Mouse (Mus musculus): ENCODE data around the gene Rnft2.
A peak's percentile ranks its signal among the peaks of the same experiment; 100 is the strongest.

Rnft2 gene

DNA sequence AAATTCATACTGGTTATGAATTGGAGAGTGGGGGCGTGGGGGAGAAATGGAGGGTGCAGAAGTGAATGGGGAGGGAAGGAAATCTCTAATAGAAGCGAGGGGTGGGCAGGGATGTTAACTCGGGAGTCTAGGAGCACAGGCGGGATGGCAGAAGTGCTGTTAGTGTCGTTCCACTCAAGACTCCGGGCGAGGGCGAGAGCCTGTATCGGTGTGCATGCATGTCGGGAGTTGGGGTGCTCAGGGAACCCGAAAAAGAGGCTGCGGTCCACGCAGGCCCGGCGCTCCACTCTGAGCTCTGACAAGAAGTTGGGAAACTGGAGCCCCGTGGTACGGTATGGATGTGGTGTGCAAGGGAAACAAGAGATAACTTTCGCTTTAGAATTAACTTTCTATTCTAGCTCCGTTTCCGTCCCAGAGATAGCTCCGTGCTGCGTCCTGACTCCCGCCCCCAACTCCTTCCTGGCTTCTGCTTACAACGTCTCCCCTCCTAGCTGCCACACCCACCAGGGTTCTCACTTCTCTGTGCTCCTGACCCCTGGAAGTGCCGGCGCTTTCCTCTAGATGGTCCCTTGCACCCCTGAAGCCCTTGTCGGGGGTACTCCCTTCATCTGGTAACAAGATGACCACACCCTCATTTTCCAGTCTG lies 72.7 kb downstream of the Rnft2 start:
- DNase-seq (ENCODE audit: low spot score): no peak

DNA sequence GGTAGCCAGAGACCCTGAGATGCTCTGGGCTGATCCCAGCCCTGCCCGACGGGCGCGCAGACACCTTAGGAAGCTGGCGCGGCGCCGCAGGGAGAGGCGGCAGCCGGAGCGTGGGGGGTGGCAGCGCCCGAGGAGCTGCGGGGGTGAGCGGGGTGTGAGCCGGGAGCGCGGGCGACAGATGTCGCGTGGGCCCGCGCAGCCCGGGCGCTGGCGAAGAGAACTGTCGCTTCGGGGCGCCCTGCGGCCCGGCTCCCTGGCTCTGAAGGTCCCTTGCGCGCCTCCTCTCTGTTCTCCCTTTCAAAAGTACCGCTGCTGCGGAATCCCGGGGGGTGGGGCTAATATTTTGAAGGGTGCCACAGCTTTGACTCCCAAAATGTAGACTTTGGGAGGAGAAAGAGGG lies 73.3 kb downstream of the Rnft2 start:
- DNase-seq (ENCODE audit: low spot score): no peak

DNA sequence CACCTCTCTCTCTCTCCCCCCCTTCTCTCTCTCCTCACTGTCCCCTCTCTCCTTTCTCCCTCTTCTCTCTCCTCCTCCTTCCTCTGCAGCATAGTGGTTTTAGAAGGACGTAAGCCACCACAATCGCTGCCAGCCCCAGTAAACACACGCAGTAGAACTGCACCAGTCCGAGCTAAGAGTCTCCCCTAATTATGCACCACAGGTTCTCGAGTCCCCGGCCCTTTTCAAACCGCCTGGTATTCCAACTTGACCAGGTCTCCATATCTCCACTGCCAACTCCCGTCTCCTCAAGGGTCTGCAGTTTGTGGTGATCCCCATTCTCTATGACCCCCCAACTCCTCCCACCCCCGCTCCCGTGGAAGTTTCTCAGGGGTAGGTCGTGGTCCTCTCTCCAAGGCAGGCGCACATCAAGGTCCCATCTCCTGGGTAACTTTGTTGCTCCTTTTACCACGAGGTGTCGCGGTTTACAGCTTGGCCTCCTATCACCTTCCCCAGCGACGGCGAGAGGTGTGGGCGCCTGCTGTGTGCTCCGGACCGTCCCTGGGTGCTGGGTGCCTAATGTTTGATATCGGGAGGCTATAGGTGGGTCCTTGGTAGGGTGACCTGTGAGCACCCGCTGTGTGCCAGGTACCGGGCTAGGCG lies 73.9 kb downstream of the Rnft2 start:
- DNase-seq (ENCODE audit: low spot score): peak; percentile 64

DNA sequence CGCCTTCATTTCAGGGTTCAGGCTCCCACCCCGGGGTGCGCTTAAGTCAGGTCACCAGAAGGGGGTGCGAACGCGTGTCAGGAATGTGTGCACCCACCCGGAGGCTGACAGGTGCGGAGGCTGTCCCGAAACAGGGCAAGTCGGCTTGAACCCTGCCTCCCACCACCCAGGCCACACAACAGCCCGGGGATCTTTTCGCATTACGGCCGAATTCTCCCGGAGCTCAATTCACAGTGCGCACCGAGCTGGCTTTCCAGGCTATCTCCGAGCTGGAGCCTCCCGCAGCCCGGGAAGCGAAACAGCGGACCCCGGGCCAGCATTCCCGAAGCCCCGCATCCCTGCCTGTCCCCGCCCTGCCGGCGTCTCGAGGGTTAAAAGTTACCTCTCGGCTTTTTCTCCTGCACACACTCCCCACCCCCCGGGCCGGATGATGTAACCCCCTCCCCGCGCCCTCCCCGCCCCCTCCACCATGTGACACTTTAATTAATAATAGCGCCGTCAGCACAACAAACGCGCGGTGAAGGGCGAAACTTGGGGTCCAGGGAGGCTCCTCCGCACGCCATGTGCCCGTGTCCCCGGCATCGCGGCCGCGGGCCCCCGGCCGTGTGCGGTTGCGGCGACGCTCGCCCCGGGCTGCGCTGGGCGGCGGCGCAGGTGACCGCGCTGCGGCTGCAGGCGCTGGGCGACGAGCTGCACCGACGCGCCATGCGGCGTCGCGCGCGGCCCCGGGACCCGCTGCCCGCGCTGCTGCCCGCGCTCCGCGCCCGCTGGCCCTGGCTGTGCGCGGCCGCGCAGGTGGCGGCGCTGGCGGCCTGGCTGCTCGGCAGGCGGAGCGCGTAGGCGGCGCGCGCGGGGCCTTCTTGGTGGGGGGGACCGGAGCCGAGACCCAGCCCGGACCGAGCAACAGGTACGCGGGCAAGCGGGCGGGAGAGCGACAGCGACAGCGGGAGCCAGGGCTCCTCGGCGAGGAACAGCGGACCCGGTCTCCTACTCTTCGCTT lies 75.4 kb downstream of the Rnft2 start:
- DNase-seq (ENCODE audit: low spot score): no peak

DNA sequence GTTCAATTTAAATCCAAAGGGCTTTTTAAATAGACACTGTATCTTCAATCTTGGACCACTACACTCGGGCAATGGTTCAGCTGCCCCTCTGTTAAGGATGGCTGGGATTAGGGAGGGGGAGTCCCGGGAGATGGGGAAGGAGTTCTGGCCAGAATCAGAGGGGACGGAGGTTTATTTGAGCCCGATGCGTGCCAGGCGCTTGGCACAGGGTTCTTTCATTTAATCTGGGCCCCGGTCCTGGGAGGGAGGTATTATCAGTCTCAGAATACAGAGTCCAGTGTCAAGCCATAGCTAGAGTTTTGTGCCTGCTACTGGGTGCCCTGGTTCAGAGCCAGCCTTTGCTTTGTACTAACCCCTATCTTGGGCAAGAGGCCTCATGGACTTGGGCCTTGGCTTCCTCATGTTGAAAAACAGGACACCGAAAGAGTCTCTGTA lies 77.3 kb downstream of the Rnft2 start:
- DNase-seq (ENCODE audit: low spot score): no peak

DNA sequence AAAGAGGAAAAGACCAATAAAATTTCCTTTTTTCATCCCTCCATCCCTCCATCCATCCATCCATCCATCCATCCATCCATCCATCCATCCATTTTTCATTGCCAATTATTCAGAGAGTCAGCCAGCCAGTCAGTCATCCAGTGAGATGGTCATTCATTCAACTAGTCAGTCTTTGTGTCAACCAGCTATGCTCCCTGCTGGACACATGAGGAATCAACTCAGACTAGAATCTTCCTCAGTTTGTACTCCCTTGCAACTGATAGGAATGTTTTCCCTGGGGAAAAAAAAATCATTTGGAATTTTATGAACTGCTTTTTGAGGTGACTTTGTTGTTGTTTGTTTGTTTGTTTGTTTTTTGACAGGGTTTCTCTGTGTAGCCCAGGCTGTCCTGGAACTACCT lies 79.5 kb downstream of the Rnft2 start:
- no peak for DNase-seq (ENCODE audit: low spot score)

DNA sequence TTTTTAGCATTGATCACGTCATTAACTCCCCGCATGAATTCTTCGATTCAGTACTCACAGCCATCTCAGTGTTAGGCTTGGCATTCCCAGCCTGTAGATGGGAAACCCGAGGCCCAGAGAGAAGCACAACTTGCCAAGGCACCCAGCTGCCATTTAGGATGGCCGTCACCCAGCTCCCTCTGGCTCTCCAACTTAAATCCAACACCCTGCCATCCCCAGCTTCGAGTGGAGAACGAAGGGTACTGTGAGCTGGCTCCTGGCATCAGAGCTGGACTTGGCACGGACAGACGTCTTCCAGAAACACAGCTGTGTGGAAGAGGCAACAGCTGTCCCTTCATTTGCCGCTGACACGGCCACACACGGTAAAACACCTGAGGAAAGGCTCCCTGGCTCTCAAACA lies 80.3 kb downstream of the Rnft2 start, which contains the start of gene Hrk:
TSS of gene Hrk (plus strand) at position 68 of the 400 bp plus-strand sequence.
- DNase-seq (ENCODE audit: low spot score): no peak

DNA sequence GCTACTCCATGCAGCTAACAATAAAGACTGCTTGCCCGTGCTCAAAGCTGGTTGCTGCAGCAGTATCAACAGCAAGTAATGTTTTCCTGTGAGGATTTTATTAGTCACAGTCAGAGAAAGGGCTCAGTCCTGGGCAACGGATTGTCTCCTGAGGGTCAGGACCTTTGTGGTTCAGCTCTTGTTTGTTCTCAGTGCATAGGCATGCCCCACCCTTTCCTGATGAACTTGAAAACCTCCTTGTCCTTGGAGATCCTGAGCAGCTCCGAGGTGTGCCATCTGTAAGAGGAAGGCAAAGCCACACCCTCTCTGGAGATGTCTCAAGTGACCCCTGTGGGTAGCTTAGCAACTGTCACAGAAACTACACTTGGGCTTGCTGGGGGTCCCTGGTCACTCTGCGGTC lies 84.2 kb downstream of the Rnft2 start:
- no peak for DNase-seq (ENCODE audit: low spot score)

DNA sequence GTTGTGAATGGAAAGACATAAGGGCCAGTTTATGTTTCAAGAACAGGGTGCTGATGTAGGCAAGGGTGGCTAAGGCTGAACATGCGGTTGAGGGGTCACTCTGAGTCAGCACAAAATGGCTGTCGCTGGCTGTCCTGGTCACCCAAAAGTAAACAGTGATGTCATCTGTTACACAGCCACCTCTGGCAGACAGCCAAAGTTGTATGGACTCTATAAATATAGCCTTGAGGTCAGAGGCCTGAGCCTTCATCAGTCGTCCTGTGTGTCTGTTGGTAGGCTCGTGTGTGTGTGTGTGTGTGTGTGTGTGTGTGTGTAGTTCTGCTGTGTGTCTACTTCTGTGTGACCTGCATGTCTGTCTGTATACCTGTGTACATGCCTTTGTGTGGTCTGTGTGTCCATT lies 87.9 kb downstream of the Rnft2 start:
- DNase-seq (ENCODE audit: low spot score): no peak

DNA sequence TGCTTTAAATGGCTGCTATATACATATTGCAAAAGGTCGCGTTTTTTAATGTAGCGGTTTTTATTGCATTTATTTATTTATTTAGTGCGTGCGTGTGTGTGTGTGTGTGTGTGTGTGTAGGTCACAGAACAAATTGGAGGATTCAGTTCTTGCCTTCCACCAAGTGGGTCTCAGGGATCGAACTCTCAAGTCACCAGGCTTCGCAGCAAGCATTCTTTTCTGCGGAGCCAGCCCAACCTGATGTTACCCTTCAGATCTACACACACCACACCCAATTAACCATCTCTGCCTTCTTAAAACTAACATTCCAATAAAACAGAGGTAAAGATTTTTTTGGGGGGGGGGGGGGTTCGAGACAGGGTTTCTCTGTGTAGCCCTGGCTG lies 89.4 kb downstream of the Rnft2 start:
- DNase-seq (ENCODE audit: low spot score): no peak

DNA sequence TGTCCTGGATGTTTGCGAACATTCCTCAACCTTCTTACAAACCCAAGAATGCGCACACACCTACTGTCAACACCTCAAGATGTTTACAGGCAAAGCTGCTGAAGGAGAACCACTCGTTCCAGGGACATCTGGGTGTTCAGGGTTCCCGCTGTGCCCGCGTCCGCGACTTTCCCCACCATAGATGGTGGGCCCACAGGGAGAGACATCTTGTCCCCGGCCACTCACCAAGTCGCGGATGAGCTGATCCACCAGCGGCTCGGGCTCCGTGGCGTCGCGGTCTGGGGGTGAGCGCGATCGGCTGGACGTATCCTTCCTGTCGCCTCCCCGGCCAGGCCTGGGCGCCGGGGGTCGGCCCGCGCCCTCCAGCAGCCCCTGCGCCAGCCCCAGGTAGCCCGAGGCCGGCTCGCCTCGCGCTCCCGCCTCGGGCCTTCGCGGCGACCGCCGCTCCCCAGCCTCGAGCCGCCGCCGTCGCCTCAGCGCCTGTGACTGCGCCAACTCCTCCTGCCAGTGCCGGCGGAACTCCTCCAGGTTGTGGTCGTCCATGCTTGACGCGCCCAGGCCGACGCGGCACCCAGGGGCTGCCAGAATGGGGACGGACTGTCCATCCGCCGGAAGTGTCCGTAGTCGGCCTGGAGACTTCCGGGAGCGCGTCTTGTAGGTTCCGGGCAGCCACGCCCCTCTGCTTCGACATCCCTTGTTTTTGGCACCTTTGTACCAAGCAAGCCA lies 89.9 kb downstream of the Rnft2 start, which contains the start of gene Fbxw8:
TSS of gene Fbxw8 (minus strand) at position 626 of the 726 bp plus-strand sequence.
- DNase-seq (ENCODE audit: low spot score): peak; percentile 93

DNA sequence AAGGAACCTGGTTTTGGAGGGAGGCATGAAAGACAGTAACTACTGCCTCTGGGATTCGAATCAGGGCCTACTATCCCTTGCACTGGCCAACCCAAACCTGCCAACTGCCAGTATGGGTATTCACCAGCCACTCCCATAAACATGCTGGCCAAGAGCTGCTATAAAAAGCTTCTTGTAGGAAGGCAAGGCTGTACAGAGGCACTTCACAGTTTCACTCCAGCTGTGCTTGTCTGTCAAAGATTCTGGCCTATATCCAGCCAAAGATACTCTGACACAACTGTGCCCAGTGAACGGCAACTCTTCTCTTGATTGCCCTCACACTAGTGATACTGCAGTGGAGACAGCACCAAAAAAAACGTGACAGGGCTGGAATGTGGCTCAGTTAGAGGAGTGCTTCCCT lies 95.2 kb downstream of the Rnft2 start:
- DNase-seq (ENCODE audit: low spot score): no peak

DNA sequence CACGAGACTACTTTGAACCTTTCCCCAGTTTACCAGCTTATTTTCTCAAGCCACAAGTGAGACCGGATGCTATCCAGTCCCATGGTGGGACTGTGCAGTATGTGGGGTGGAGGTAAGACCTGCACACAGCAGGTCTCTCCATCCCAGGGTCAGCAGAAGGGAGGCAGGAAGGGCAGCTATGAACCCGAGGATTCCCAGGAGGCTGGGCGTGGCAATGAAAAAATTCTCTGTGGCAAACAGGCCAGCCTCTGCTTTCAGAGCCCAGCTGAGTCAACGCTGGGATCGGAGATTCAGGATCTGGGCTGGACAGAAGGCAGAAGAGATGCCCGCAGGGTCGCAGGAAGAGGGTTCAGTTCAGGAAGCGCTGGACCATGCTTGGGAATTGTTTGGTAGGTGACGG lies 97.7 kb downstream of the Rnft2 start:
- DNase-seq (ENCODE audit: low spot score): no peak

DNA sequence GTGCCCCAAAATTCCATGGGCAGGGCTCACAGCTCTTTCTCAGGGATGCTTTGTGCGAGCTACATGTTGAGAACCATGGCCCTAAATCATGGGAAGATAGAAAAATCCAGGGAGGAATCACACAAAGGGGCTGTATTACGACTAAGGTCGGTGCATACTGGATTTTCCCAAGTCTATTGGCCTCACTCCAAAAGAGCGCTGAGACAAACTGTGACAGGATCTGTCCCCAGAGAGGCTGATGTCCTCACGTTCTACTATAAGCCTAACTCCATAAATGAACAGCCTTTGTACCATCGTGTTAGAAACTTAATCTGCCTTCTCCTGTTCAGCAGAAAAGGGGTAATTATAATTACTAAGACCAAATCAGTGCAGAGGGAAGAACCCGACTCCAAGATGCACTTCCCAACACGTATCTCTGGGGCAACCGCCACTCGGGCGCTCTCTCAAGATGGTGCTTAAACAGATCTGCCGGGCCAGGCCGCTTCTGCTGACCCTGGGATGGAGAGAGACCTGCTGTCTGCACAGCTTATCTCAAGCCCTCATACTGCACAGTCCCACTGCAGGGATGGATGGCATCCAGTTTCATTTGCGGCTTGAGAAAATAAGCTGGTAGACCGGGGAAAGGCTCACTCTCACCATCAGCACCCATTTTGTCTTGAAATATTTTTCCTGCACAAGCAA lies 98.8 kb downstream of the Rnft2 start:
- no peak for DNase-seq (ENCODE audit: low spot score)

DNA sequence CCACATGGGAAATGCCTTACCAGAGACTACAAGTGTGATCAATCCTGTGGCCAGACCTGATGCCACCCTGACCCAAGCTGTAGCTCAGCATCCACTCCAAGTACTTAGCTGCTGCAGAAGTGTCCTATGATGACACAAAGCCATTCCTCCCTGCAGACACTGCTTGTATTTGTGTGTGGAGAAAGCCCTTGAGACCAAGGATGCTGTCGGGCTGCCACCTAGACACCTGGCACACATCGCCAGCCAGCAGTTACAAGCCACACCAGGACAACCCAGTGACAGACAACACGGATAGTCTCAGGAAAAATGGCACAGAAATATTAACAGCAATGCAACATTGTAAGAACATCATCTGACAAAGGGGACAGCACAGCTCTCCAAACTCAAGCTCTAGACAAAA lies 99.5 kb downstream of the Rnft2 start:
- DNase-seq (ENCODE audit: low spot score): no peak

DNA sequence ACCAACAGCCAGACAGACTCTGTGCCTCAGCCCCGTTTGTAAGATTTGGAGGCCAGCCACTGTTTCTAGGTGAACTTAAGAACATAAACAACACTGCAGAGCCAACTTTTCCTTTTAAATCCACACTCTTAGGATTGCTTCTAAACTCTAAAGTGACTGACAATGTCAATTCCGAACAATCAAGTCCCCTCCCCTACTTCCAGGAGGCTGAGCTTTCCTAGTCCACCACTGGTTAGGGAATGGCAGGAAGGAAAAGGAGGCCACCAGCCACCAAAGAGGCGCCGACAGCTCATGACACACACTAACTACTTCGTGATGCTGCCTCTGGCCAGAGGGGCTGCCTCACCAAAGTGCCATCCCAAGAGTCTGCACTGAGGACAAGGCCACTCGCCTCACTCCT lies 100.1 kb downstream of the Rnft2 start:
- no peak for DNase-seq (ENCODE audit: low spot score)

DNA sequence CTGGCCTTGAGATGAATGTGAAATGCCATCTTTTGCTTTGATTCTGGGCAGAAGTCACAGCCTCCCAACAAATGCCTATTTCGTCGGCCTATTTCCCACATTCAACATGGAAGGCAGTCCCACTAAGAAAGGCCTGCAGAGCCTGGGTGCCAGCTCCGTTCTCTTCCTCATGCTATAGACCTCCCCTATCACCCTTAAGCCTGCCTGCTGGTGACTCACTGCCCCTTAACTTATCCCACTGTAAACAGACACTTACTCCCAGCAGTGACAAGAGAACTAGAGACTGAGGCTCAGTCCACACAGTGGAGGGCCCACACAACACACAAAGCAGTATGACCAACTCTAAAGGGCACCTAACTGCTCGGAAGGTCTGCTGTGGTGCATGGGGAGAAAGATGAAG lies 100.6 kb downstream of the Rnft2 start:
- no peak for DNase-seq (ENCODE audit: low spot score)

DNA sequence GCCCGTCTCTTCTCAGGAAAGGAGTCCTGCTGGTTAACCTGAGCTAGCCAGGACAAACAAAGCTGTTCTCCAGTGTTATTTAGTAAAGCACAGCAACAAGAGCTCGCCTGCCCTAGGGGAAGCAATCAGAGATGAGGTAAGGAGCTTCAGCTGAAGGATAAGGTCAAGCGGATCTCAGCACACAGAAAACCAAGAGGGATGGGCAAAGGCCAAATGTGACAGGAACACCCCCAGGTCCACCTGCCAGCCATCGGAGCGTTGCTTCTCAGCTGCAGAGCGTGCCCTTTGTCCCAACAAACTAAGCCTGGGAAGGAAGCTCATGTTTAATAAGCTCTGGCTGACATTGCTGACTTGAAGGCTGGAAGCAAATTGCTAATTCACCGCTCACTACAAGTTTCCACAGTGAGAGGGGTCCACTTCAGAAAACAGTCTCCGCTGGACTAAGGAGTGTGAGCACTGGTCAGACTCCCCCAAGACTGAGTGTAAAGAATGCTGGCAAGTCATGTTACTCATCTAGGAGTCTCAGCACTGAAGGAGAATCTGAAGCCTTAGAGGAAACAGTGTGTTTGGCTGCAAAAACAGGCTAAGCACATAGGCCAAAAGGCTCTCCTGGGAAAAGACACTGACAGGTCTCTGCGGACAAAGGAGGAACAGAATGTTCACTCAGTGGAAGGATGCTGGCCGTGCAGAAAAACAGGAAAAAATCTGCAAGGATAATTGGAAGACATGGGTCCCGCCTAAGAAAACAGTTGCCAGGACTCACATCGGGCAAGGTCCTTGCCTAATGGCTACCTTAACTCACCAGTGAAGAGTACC lies 101.5 kb downstream of the Rnft2 start:
- DNase-seq (ENCODE audit: low spot score): no peak

DNA sequence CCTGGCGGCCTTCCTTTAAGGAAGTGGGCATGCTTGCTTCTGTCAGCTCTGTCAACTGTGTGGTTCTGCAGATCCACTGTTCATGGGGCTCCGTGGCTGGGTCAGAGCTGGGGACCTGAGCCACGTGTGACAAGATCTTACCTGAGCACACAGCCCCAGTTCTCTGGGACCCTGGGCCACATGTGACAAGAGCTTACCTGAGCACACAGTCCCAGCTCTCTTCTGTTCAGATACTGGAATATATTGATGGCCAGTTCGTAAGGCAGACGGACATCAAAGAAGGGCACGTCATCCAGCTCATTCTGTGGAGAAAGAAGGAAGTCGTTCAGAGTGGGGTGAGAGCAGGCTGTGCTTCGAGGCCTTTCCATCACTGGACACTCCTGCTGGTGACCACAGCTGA lies 102.4 kb downstream of the Rnft2 start:
- DNase-seq (ENCODE audit: low spot score): no peak

Data from testis, postnatal 10 days (tissue).